Mouse (Mus musculus) adrenal gland, postnatal 0 days (tissue): ENCODE results near the gene Kdm4c. TPM values are rescaled to one million over a fixed set of nuclear protein-coding genes. Genes with fewer than 3 reads are reported as not detected.

Source experiments
- polyA plus RNA-seq: library from polyadenylated mRNA; unstranded; fragments of >200 nt; fragmentation: Nextera tagmentation; extraction: Ambion mirVana; gene quantifications from 2 replicates; pipeline ENCODE4 v1.2.1, GENCODE M21; 2015

Kdm4c gene
- 6.9 and 9.4 TPM in 2 replicates for polyA plus RNA-seq

GRCm38 (mm10) chr4:74242176-74242575, at the start of gene Kdm4c:
Kdm4c (plus strand) TSS chr4:74242497.

Other genes starting within 250 kb of the Kdm4c start
- 1.7 and 2.3 TPM in 2 replicates for gene Frmd3, start 229.1 kb upstream of the Kdm4c start, polyA plus RNA-seq